Mouse (Mus musculus): ENCODE data around the gene Stk11.
"Not testable (repeated sequence)": the region's sequence is repeated elsewhere in the genome, so short reads cannot be mapped to it uniquely, and the experiment has no call there.

Gene Stk11

GRCm38 (mm10) chr10:80157141-80157929 is 41.7 kb downstream of the Stk11 start:
- no peak for DNase-seq (ENCODE audit: low read depth, low spot score)

DNA sequence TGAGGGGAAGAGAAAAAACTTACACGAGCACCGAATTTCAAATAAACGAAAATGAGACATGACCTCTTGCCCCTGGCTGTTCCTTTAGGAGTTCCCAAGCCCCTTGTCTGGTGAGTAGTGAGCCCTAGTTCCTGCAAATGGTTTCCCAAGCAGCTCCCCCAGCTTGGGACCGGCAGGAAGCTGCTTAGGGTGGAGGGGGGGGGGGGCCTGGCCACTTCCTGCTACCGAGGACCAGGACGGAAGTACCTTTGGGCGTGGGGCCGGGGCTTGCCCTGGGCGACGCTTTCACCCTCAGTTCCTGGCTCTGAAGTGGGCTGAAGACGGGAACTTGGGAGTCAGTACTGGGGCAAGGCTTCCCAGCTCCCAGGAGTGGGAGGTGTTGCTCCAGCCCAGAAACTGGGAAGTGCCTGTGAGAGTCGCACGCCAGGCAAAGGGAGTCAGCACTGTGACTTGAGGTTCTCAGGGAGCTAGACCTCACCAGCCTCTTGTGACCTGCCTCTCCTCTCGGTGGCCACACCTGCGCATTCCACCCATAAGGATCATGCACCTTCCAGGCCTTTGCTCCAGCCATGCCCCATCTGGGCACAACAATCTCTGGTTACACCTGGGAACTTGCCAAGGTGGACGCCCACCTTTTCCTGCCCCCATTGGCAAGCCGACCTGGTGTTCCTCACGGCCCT is 42.8 kb downstream of the Stk11 start:
- peak; percentile 40 for DNase-seq (ENCODE audit: low read depth, low spot score)

DNA sequence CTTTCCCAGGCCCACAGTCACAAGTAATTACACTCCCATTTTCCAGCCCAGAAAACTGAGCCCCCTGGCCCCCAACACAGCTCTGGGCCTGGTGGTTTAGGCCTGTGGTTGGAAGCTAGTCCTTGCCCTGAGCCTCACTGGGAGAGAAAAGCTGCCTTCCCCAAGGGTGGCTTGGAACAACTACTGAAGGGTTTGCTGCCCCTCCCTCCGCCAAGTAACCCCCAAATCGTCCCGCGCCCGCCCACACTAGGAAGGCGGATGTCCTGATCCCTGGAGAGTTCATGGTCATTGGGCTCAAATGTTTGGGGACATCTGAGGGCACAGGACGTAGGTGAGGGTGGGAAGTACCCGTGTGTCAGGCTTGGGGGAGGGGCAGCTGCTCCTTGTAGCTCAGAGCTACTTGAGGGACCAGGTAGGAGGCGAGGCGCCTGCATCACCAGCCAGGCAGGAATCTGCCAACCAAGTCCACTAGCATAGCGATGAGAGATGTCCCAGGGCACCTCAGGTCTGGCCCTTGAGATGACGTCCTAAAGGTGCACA is 43.5 kb downstream of the Stk11 start:
- DNase-seq (ENCODE audit: low read depth, low spot score) = peak; percentile 71

- DNase-seq (ENCODE audit: low read depth, low spot score) = peak; percentile 99
These were observed 44.2 kb downstream of the Stk11 start for GRCm38 (mm10) chr10:80159561-80160454.

DNA sequence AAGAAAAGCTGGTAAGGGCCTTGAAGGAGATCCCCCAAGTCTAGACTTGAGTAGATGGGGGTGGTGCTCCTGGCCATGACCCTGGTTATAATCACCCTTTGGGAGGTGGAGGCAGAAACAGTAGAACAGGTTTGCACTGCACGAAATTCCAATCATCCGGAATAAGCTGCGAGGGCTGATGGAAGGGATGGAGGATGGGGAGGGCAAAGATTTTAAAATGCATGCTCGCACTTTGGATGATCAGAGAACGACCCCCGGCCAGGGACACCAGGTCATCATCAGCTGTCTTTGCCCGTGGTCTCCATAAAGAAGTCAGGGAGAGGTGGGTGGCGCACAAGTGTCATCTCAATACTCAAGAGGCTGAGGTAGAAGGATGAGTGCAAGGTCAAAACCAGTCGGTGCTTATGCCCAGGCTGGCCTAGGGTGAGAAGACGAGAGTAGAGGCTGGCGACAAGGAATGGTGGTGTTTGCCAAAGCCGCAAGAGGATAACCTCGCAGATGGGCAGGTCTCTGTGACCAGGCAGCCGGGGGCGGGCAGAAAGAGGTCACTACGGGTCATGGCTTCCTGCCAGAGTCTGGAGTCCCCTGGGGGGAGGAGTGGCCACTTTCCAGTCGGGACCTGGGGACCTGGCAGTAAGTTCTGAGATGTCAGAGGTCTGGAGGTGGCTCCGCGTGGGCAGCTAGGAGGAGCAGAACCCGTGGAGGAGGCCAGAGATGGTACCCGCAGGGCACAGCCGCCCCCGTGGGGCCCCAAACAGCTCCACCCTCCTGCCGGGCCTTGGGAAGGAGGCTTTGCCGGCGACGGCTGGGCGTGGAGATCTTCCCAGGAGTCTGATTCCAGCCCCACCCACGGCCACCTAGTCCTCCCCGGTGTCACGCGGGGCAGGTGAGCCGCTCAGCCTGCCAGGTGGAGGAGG is 45.1 kb downstream of the Stk11 start:
- DNase-seq (ENCODE audit: low read depth, low spot score) = peak; percentile 79

DNA sequence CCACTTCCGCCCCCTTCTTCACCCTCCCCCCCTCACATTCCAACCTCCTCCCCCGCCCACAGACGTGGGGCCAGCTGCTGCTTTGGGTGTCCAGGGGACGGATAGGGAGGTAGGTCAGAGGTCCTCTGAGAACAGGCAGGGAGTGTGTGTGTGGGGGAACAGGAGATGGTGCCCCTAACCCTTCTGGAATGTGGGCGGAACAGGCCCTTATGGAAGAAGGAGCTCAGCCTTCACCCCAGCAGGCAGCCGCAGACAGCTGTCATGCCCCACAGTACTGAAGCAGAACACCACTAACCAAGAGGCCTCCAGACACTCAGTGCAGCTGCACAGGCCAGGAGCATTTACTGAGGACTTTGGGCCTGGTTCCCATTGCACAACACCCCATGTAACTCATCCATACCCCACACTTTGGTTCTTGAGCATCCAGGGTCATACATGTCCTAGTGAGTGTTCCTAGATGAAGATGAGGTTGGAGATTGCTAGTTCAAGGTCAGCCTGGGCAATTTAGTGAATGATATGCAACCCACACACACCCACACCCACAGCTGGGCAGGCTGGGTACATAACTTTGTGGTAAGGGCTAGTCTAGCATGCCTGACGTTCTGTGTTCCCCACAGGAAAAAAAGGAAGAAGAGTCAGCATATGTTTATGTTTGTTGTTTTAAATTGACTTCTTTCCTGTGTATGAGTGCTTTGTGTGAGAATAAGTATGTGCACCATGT is 46.1 kb downstream of the Stk11 start:
- peak; percentile 83 for DNase-seq (ENCODE audit: low read depth, low spot score)

GRCm38 (mm10) chr10:80162243-80162608 is 46.6 kb downstream of the Stk11 start:
- no peak for DNase-seq (ENCODE audit: low read depth, low spot score)

- no peak for DNase-seq (ENCODE audit: low read depth, low spot score)
These were observed 47.2 kb downstream of the Stk11 start for GRCm38 (mm10) chr10:80162716-80163299.

- no peak for DNase-seq (ENCODE audit: low read depth, low spot score)
These were observed 48.1 kb downstream of the Stk11 start for GRCm38 (mm10) chr10:80163721-80164120.

DNA sequence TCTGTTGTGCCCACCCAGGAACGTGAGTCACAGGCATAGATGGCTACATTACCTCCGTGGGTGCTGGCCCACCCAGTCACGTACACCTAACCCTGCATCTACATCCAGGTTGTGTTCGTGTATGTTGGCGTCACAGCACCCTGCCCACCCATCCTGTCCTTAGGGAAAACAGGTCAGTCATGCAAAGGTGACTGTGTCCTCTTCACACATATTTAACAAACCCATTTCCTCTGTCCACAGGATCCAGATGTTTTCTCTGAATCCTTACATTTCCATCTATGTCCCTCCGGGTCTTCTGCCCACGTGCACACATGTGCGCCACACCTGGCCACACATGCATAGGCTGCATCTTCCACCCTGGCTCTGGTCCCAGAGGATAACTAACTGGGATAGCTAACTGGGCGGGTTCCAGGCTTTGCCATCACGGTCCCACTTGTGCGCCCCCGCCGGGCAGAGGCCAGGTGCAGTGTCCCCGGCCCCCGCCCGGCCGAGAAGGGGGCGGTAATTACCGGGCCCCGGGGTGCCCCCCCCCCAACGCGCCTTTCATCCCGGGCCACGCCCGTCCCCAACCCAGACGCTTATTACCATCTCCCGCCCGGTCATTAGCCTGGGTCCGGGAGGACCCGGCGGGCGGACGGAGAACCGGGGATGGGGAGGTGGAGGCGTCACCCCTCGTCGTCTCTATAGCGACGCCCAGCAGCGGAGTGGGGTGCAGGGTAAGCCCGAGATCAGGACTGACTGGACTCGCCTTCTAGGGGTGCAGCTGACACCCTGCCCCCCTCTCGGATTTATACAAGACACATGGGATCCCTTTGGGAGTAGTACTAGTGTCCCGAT is 48.8 kb downstream of the Stk11 start:
- DNase-seq (ENCODE audit: low read depth, low spot score) = no peak

DNA sequence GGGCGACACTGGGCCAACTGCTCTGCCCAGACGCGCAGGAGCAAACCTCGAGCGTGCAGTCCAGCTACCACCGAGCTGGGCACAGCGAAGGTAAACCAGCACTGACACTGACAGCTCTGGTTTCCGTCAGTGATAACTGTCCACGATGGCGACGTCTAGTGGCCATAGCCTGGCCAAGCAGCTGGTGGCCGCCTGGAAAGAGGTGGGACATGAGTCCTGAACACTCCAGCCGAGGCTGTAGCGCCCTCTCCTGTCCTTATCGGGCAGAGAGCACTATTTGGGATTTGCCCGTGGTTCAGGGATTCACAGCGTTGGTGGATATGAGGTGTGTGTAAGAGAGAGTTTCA is 49.4 kb downstream of the Stk11 start:
- peak; percentile 96 for DNase-seq (ENCODE audit: low read depth, low spot score)

- DNase-seq (ENCODE audit: low read depth, low spot score) = peak; percentile 69
These were observed 50.0 kb downstream of the Stk11 start, which contains the start of gene Cirbp for GRCm38 (mm10) chr10:80165392-80166128. Cirbp (plus strand) TSS chr10:80165985.

DNA sequence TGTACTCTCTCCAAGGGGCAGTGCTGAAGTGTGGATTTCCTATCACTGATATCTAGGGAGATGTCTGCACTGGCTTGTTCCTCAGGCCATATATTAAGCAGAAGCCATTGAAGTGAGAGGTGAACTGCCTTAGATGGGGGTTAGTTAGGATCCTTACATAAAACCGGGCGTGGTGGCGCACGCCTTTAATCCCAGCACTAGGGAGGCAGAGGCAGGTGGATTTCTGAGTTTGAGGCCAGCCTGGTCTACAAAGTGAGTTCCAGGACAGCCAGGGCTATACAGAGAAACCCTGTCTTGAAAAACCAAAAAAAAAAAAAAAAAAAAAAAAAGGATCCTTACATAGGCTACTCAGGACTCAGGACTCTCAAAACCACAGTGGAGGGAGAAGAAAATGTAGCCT is 50.5 kb downstream of the Stk11 start:
- DNase-seq (ENCODE audit: low read depth, low spot score) = not testable (repeated sequence)

- DNase-seq (ENCODE audit: low read depth, low spot score) = peak; percentile 99
These were observed 51.9 kb downstream of the Stk11 start for GRCm38 (mm10) chr10:80167460-80168037.

DNA sequence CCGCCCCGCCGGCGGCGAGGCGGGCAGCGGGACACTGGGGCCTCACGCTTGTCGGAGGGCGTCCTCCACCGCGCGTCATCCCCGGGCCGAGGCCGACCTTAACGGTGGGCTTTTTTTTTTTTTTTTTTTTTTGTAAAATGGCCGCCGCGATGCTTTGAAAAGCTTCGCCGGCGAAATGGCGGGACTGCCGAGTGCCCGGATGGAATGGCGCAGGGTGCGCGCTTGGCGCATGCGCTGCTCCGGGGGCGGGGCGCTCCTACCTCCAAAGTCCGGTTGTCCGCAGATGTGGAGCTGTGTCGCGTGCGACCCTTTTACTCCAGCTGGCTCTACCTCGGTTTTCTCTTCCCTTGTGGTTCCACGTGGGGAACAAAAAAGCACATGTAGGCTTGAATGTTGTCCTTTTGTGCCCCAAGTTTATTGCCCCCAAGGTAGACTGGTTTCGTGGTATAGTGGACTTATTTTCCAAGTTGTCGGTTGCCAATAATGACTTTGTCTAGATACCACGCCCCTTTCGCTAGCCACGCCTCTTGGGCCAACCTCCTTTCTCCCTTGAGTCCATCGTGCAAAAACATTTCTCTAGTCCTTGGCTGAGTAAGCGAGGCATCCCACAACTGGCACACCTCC is 52.5 kb downstream of the Stk11 start:
- DNase-seq (ENCODE audit: low read depth, low spot score) = peak; percentile 96

- DNase-seq (ENCODE audit: low read depth, low spot score) = no peak
These were observed 53.5 kb downstream of the Stk11 start for GRCm38 (mm10) chr10:80169070-80169469.

GRCm38 (mm10) chr10:80169651-80170050 is 54.0 kb downstream of the Stk11 start:
- DNase-seq (ENCODE audit: low read depth, low spot score) = no peak

Measured in mesoderm, embryonic 11.5 days (tissue).